Mouse (Mus musculus): Measurements from ENCODE around the gene U2af1. TPM values are rescaled to one million over a fixed set of nuclear protein-coding genes. Genes with fewer than 3 reads are reported as not detected.
"Not testable (repeated sequence)": the region's sequence is repeated elsewhere in the genome, so short reads cannot be mapped to it uniquely, and the experiment has no call there.

U2af1 gene
- 10 to 100 TPM; 69.9 to 83.9 TPM for total RNA-seq (2021)
- long read RNA-seq, experiment 1, transcript U2af1-201 (8 exons, 1,046 nt), result major isoform, 22 of 29 reads
- long read RNA-seq, experiment 1, partial matches to known transcripts, result 1 of 29 reads
- long read RNA-seq, experiment 1, other reads (novel, unspliced or antisense), result 2 of 29 reads
- long read RNA-seq, experiment 2, transcript U2af1-201 (8 exons, 1,046 nt), result major isoform, 19 of 32 reads
- long read RNA-seq, experiment 2, partial matches to known transcripts, result 0 of 32 reads
- long read RNA-seq, experiment 2, other reads (novel, unspliced or antisense), result 4 of 32 reads

GRCm38 (mm10) chr17:31658468-31659185 lies at the start of gene U2af1:
Gene U2af1 (minus strand): TSS chr17:31658892.
- peak; percentile 99 for DNase-seq
- intact Hi-C loops (cut with DNase I; ENCODE audit: low total_unique reads), result loop anchor here (5.0 to 10.0 kb wide), 2 partner anchors 94 to 141 kb away; partner anchors contain the start of genes Pknox1 and Wdr4

- intact Hi-C loops (cut with DNase I; ENCODE audit: low total_unique reads), result no loop called here
- DNase-seq, result peak; percentile 71
Measured at GRCm38 (mm10) chr17:31705271-31706020, 46.8 kb upstream of the U2af1 start.

- DNase-seq, result peak; percentile 78
- intact Hi-C loops (cut with DNase I; ENCODE audit: low total_unique reads), result no loop called here
Measured at GRCm38 (mm10) chr17:31703276-31703980, 44.7 kb upstream of the U2af1 start.

DNA sequence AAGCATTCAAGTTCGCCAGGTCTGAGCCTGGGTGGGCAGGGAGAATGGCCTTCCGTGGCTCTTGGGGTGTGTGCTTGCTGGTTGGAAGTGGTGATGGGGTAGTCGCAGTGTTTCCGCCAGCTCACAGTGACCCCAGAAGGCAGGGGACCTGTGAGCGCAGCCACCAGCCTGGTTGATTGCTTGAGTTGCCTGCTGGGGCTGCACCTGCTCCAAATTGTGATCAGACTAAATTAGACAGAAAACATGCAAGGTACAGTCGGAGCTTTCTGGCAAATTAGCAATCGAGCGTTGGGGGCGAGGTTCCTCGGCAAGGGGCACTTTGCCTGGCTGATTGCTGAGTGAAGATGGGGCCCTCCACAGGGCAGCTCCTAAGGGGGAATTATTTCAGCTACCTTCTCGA lies 39.7 kb upstream of the U2af1 start:
- DNase-seq, result no peak
- intact Hi-C loops (cut with DNase I; ENCODE audit: low total_unique reads), result no loop called here

- DNase-seq; intact Hi-C loops (cut with DNase I; ENCODE audit: low total_unique reads): not testable (repeated sequence)
Measured at GRCm38 (mm10) chr17:31695356-31695755, 36.7 kb upstream of the U2af1 start.

DNA sequence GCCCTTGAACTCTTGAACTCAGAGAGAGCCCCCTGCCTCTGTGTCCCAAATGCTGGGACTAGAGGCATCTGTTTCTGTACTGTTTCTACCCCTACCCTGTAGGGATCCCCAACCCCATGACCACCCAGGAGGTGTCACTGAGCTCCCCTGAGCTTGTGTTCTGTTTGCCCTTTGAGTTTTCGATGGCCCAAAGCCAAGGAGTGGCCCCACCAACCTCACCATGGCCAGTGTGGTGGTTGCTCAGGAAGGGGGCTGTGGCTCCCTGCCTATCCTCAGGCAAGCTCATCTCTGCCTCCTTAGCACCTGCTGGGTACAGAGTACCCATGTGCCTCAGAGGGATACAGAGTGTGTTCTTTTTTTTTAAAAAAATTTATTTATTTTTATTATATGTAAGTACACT lies 36.3 kb upstream of the U2af1 start:
- intact Hi-C loops (cut with DNase I; ENCODE audit: low total_unique reads), result no loop called here
- DNase-seq, result no peak

GRCm38 (mm10) chr17:31694023-31694376 lies 35.3 kb upstream of the U2af1 start:
- intact Hi-C loops (cut with DNase I; ENCODE audit: low total_unique reads), result no loop called here
- DNase-seq, result no peak

DNA sequence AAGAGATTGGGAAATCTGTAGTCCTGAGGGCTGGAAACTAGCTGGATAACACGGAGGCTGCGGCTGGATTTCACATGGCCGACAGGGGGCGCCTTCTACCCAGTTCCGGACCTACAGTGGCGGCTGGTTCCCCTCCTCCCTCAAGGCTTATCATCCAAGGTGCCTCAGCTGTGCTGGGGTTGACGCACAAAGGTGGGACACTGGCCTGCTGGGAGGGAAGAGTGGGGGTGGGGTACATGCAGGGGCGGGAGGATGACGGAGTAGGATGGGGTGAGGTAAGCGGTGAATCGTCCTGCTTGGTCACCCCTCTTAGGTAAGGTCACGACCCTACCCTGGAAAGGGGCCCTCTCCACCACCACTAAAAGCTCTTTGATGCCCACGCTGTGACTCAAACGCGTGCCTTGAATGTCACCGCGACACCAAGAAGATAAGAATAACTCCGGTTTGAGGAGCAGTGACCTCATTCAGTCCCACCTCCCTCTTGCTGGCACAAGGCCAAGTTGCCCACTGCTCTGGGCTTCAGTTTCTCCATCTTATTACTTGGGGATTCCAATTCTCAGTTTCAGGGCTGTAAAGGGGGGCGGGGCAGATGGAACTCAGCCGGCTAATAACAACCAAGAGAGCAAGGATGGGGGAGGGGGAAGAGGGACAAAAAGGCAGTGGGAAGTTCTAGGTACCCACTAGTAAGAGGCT lies 34.8 kb upstream of the U2af1 start:
- DNase-seq, result peak; percentile 83
- intact Hi-C loops (cut with DNase I; ENCODE audit: low total_unique reads), result no loop called here

- DNase-seq, result no peak
- intact Hi-C loops (cut with DNase I; ENCODE audit: low total_unique reads), result no loop called here
Measured at GRCm38 (mm10) chr17:31692918-31693317, 34.2 kb upstream of the U2af1 start.

DNA sequence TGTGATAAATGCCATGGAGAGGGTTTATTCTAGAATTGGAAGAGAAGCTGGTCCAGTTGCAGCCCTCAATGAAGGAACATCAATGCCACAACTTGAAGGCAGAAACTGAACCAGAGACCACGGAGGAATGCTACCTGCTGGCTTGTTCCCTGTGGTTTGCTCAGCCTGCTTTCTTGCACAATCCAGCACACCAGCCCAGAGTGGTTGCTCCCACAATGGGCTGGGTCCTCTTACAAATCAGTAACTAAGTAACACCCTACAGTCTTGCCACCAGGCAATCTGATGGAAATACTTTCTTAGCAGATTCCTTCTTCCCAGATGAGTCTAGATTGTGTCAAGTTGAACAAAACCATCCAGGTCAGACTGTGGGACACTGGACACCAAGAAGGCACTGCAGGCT lies 30.9 kb upstream of the U2af1 start:
- intact Hi-C loops (cut with DNase I; ENCODE audit: low total_unique reads), result loop anchor here (5.0 to 10.0 kb wide), 2 partner anchors 168 to 255 kb away; partner anchors contain the start of gene Sik1

DNA sequence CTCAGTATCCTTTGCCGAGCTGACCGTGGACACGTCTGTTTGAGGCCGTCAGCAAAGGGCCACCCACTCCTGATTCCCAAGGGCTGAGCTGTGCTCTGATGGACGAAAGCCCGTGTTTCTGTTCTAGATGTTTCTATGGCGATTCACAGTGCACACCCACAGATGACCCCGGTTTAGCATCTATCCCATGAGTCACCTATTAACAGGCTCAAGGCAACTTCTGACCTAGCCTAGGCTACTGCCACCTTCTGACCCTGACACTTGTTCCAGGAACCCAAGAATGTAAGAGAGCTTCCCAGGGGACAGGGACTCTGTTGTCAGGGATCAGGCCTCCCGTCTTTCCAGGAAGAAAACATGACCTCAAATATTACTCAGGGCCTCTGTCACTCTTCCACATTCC lies 29.4 kb upstream of the U2af1 start:
- no peak for DNase-seq
- intact Hi-C loops (cut with DNase I; ENCODE audit: low total_unique reads), result loop anchor here (5.0 to 10.0 kb wide), 2 partner anchors 169 to 257 kb away; partner anchors contain the start of gene Sik1

More for the DNA sequence above, 30.9 kb upstream of the U2af1 start:
- DNase-seq, result no peak

DNA sequence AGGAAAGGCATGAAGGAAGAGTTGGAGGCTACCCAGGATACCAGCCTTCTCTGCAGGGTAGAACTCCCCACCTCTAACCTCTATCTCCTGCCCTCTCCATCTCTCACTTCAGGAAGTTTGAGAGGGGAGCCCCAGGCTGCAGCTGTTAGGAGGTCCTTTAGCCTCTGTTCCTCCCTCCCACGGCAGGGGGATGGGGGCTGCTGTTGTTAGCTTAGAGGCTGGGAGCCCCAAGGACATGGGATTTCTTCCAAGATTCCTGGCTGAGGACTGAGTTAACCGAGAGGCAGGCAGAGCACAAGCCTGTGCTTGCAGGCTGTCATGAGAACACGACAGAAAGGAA lies 27.5 kb upstream of the U2af1 start:
- DNase-seq, result no peak
- intact Hi-C loops (cut with DNase I; ENCODE audit: low total_unique reads), result loop anchor here (5.0 to 10.0 kb wide), 2 partner anchors 171 to 259 kb away; partner anchors contain the start of gene Sik1

GRCm38 (mm10) chr17:31685514-31686224 lies 27.0 kb upstream of the U2af1 start:
- DNase-seq, result peak; percentile 88
- intact Hi-C loops (cut with DNase I; ENCODE audit: low total_unique reads), result loop anchor here (5.0 to 10.0 kb wide), 2 partner anchors 172 to 259 kb away; partner anchors contain the start of gene Sik1

GRCm38 (mm10) chr17:31680450-31680849 lies 21.8 kb upstream of the U2af1 start:
- no peak for DNase-seq
- intact Hi-C loops (cut with DNase I; ENCODE audit: low total_unique reads), result loop anchor here (5.0 to 10.0 kb wide), 2 partner anchors 264 to 347 kb away; no protein-coding TSS in a partner anchor

- DNase-seq, result no peak
- intact Hi-C loops (cut with DNase I; ENCODE audit: low total_unique reads), result no loop called here
Measured at GRCm38 (mm10) chr17:31677507-31677906, 18.8 kb upstream of the U2af1 start, which contains the start of gene Cryaa. Gene Cryaa (plus strand): TSS chr17:31677807.

DNA sequence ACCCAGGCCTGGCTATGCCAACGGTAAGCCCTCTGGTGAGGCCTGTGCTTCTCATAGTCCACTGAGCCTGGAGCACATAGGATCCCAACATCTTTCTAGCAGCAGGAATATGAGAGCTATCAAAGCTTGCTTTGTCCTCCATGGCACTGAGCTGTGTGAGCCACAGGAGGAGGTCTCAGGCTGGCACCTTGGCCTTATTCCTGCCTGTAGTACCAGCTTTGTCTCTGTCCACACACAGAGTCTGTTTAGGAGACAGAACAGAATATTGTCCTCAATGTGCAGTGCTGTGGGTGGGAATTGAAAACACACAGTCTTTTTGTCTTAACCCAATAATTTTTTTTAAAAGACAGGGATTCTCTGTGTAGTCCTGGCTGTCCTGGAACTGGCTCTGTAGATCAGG lies 15.7 kb upstream of the U2af1 start:
- intact Hi-C loops (cut with DNase I; ENCODE audit: low total_unique reads), result no loop called here
- DNase-seq, result no peak

- intact Hi-C loops (cut with DNase I; ENCODE audit: low total_unique reads), result no loop called here
- no peak for DNase-seq
Measured at GRCm38 (mm10) chr17:31672279-31672678, 13.6 kb upstream of the U2af1 start.

GRCm38 (mm10) chr17:31671698-31672097 lies 13.0 kb upstream of the U2af1 start:
- intact Hi-C loops (cut with DNase I; ENCODE audit: low total_unique reads), result no loop called here
- no peak for DNase-seq

Data from gastrocnemius, postnatal 14 days (tissue).